Mouse (Mus musculus) kidney, postnatal 4 days (tissue): ENCODE data around the gene Ncapd2.
A peak's percentile ranks its signal among the peaks of the same experiment; 100 is the strongest.
"Not testable (repeated sequence)": the region's sequence is repeated elsewhere in the genome, so short reads cannot be mapped to it uniquely, and the experiment has no call there.

Source experiments
- DNase-seq, 2 experiments: peaks; one replicate each; pipeline ENCODE4 v3.0.0; 2021; ENCODE audit warnings: mixed read lengths in 2 of 2

The Ncapd2 gene

DNA sequence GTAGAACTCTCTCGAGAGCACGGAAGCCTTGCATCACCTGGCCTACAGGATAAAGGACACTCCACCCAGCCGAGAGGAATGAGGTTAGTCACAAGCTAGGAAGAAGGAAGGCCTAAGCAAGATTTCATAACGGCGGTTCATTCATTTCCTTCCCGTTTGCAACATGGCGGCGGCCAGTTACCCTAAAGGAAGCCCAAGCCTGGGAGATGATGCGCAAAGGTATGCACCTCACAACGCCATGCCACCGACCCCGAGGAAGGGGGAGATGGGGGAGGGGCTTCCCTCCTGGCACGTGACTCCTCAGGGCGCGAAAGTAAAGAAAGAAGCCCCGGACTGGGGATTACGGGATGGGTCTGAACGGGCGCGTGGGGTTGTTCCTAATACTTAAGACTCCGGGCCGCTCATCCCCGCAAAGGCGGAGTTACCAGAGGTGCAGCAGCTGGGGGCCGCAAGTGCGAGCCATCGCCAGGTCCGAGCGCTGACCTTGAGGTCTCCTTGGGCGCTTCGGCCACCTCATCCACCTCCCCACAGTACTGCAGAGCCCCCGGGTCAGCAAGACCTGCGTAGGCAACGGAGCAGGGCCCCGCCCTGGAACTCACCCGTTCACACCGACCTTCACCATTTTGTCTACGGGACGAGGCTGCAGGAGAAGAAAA lies 26.7 kb downstream of the Ncapd2 start:
- DNase-seq, result peak; percentile 76 to 88

GRCm38 (mm10) chr6:125163801-125164657 lies 27.5 kb downstream of the Ncapd2 start:
- peak in 1 of 2 experiments; percentile 57 for DNase-seq

DNA sequence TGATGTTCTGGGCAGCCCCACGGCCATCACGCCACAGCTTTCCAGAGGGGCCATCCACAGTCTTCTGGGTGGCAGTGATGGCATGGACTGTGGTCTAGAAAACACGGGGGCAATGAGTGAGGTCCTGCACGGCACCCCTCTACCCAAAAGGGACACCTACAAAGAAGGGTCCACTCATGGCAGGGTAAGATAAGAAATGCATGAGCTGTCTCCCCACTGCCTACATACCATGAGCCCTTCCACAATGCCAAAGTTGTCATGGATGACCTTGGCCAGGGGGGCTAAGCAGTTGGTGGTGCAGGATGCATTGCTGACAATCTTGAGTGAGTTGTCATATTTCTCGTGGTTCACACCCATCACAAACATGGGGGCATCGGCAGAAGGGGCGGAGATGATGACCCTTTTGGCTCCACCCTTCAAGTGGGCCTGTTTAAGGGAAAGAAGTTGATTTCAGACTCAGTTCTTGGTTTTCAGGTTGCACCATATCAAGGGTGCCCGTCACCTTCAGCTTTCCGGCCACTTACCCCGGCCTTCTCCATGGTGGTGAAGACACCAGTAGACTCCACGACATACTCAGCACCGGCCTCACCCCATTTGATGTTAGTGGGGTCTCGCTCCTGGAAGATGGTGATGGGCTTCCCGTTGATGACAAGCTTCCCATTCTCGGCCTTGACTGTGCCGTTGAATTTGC lies 28.7 kb downstream of the Ncapd2 start:
- DNase-seq, result not testable (repeated sequence)

- peak; percentile 82 to 84 for DNase-seq
Observed at GRCm38 (mm10) chr6:125161971-125162370, 29.5 kb downstream of the Ncapd2 start.

DNA sequence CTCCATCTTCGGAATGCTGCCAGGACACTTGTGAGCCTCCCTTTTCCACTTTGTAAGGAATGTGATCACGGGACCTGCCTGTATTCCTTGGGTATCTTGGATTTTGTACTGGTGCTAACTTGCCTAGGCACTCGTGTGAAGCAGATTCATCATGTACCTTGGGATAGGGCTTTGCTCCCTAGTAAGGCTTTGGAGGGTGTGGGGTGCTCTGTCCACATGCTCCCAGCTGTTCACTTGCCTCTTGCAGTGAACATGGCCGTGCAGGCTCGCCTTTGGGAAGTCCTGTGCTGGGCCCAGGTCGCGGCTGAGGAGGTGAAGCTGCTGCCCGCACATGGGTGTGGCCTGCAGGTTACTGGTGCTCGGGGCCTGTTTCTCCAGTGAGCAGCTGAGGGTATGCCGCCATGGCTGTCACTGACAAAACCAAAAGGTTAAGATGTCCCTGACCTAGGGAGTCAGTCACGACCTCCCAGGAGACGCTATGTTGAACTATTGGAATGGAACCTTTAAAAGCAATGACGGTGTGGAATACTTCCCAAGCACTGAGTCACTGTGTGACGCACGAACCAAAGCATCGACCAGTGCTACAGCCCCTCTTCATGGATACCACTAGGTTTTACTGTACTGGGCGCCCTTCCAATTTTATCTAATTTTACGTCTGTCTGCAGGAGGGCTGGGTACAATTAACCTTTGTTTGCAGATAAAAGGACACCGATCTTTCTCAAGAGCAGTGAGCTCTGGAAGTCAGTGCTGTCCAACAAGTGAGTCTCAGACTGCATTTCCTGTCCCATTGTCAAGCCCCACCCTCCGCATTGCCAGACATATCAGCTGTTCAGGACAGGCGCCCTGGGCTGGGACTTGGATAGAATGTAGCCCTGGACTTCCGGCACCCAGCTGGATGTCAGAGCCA lies 30.4 kb downstream of the Ncapd2 start:
- DNase-seq, result peak; percentile 73 to 82

DNA sequence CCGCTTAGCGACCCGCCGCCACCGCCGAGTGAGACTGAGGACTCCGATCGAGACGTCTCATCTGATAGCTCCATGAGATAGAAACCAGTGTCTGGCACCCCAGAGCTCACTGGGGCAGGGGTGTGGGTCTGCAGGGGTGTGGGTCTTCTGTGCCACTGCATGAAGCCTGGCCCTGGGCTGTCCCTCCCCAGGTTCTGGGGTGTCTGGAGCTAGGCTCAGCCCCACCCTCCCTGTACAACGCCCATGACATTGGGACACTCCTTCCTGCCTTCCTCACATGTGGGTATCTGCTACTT lies 31.0 kb downstream of the Ncapd2 start:
- no peak for DNase-seq

DNA sequence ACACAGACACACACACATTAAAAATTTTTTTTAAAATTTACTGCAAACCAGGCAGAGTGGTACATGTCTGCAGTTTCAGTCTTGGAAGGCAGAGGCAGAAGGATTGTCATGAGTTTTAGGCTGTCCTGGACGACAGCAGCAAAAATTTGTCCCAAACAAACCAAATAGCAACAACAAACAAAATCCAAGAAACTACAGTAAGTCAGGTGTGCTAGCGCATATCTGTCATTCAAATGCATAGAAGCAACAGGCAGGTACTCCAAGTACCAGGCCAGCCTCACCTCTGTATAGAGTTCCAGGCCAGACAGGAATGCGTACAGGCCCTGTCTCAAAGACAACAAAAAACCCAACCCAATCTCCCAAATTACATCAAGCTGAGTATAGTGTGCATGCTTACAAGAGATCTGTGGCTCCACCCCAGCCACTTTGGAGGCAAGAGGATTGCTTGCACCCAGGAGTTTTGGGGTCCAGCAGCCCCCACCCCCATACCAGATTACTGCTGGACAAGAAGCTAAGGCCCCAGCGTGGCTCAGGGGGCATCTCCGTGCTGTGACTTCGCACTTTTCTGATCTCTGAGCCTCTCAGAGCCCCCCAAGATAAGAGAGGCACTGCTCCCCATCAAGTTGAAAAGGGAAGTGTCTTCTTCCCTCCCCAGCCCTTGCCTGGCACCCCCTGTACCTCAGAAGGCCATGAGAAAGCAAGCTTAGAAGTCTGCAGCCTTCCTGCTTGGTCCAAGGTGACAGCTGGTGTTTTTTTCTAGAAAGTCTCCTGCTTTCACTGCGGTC lies 31.5 kb downstream of the Ncapd2 start:
- DNase-seq, result no peak

- no peak for DNase-seq
Observed at GRCm38 (mm10) chr6:125158944-125159492, 32.5 kb downstream of the Ncapd2 start.

GRCm38 (mm10) chr6:125156903-125157614 lies 34.4 kb downstream of the Ncapd2 start:
- peak in 1 of 2 experiments; percentile 45 for DNase-seq

- no peak for DNase-seq
Observed at GRCm38 (mm10) chr6:125156491-125156890, 35.0 kb downstream of the Ncapd2 start.

DNA sequence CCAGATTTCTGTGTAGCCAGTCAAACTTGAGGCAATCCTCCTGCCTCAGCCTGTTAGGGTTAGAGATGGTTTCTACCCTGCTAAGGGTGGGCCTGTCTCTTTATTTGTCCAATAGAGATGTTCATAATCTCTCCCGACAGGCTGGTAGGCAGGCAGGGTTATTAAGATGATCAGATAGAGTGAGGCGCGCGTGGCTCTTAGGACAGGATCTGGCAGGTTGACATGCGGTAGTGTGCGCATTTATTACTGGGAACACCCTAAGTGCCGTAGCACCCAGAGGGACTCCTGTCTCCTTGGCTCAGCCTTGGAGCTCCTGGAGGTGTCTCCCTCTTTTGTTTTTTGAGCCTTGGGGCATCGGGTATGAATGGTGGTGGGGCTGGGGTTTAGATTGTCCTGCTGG lies 36.2 kb downstream of the Ncapd2 start:
- no peak for DNase-seq

- DNase-seq, result peak in 1 of 2 experiments; percentile 49
Observed at GRCm38 (mm10) chr6:125154550-125154949, 37.0 kb downstream of the Ncapd2 start.

DNA sequence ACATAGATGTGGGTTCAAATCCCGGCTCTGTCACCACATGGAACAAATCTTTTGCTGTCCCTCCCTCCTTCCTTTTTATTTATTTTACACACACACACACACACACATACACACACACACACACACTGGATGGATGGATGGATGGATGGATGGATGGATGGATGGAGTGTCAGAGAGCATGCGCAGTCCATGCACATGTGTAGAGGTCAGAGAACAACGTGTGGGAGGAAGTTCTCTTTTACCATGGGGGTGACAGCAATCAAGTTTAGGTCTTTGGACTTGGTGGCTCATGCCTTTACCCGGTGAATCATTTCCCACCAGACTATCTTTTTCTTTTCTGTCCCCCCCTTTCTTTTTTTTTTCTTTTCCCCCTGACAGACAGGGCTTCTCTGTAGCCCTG lies 37.8 kb downstream of the Ncapd2 start:
- DNase-seq, result no peak

GRCm38 (mm10) chr6:125153018-125153389 lies 38.5 kb downstream of the Ncapd2 start:
- DNase-seq, result no peak

DNA sequence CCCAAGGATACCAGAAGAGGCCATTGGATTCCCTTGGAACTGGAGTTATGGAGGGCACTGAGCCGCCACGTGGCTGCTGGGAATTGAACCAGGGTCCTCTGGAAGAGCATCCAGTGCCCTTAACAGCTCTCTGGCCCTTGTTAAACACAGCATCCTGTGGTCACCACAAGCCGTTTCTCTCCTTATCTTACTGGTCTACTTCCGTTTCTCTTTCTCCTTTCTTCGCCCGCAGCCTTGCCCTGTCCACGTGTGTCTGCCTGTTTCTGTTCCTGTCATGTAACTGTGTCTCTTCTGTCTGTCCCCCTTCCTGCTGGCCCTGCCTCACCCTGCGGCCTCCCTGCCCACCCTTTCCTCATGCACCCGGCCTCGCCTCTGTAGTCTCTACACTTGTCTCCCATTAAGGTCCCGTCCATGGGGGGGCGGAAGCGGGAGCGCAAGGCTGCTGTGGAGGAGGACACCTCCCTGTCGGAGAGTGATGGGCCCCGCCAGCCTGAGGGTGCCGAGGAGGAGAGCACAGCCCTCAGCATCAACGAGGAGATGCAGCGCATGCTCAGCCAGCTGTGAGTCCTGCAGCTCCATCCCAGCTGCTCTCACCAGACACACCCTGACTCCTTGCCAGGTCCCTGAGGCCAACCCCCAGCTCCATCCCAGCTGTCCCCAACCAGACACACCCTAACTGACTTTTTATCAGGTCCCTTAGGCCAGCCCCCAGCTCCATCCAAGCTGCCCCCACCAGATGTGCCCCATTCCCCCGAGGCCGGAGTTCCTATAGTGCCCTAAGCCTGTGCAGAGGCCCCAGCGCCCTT lies 39.1 kb downstream of the Ncapd2 start:
- peak in 1 of 2 experiments; percentile 45 for DNase-seq

DNA sequence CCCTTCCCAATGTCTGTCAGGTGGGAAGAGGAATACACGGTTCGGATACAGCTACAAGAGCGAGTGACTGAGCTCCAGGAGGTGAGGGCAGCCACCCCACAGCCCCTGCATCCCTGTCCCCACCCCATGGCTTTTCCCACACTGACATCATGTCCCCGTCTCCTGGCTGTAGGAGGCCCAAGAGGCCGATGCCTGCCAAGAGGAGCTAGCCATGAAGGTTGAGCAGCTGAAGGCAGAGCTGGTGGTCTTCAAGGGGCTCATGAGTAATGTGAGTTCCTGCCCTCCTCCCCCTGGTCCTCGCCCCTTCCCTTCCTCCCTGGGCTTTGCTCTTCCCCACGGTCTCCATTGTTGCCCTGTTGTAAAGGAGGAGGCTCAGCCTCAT lies 41.9 kb downstream of the Ncapd2 start:
- DNase-seq, result no peak

DNA sequence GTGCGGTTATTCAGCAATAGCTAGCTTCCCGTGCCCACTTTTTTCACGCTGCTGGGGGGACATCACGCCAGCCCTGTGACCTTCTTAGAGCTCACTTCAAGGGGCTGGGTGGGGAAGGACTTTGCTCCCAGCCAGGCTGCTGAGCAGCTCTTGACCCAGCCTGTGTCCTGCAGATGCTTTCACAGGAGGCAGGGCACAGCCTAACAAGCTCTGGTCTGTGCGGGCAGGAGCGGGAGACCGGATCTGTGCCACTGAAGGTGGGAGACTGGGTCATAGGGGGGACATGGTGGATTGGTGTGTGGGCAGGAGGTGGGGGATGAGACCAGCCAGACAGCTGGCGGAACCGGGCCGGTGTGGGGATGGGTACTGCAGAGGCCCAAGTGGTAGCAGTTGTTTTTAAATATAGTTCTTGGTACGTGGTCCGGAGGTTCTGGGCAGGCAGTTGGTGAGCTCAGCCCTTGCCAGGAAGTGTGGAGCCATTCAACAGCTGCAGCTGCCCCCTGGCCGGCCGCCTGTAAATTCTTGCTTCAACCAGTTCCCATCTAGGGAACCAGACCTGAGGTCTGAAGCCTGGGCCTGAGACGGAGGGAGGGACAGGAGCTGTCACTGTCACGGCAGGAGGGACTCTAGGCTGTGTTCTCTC lies 42.5 kb downstream of the Ncapd2 start:
- peak; percentile 66 to 76 for DNase-seq

DNA sequence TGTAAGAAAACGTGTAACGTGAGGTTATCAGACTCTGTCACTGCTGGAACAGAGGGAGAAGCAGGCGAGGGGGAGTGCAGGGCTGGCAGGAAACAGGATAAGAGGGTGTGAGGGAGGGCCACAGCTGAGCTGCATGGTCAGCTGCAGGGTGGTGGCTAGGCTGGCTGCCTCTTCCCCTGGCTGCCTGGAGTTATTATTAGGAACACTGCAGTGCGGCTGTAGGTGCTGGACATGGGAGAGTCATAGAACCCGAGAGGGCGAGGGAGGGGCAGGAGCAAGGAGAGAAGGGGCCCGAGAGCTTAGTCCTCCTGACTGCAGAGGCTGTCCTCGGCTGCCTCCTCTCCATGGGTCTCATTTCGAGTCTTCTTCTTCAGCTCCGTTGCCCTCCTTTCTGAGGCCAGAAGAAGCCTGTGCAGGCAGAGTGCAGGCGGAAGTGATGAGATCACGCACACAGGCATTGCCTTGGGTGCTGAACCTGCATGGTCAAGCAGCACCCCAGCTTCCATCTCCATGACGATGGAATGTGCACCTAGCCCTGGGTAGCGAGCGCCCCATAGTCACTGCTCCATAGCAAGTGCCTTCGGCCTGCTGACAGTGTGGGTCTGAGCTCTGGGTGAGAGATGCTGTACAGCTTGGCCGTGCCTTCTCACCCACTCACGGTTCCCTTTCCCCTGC lies 43.1 kb downstream of the Ncapd2 start:
- DNase-seq, result peak; percentile 58 to 72

- DNase-seq, result no peak
Observed at GRCm38 (mm10) chr6:125147329-125147728, 44.2 kb downstream of the Ncapd2 start.
